Mouse (Mus musculus): ENCODE results near the gene Inhbc. TPM values are rescaled to one million over a fixed set of nuclear protein-coding genes. Genes with fewer than 3 reads are reported as not detected.
A peak's percentile ranks its signal among the peaks of the same experiment; 100 is the strongest.
"Not testable (repeated sequence)": the region's sequence is repeated elsewhere in the genome, so short reads cannot be mapped to it uniquely, and the experiment has no call there.

Gene Inhbc
- polyA plus RNA-seq, 1 experiment from 2014 or later = not detected

DNA sequence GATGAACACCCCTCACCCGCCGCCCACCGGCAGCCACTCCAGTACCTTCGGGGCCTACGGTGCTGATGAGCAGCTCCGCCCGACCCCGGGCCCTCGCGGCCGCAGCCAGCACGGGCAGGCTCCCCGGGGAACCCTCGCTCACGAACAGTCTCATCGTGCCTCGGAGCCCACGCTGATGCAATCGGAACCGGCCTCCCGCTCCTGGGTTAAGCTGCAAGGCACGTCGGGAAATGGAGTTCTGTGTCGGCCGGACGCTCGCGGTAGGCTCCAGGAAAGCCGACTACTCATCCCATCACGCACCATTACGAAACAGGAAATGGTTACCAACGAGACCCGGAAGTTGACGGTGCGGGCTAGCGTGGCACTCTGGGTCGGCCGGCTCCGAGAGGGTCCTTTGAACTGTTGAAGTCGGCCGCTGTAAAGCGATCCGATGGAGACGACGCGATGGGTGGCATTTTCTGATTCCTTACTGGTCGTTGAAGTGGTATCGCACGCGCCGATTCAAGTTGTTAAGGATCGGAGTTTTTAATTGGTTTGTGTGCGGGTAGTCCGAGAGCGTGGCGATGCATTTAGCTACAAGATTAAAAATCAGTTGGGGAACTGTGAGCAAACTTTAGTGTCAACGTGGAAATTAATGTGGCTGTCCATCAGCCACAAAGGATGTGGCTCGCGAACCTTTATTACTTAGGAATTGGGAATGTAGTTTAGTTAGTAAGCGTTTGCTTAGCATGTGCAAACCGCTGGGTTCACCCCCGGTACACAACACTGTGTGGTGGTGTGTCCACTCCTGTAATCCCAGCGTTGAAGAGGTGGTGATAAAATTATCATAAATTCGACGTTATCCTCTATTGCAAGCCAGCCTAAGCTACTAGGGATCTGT, 58.5 kb downstream of the Inhbc start, which contains the start of gene Mars:
TSS of gene Mars (minus strand) at position 311 of the 880 bp plus-strand sequence.
- Histone ChIP-seq H3K4me1 (ENCODE audit: control insufficient read depth in 2 of 2, insufficient read depth in 2 of 2, low read length in 2 of 2) (peaks cover 2 to 7% of the 10 kb centered on the region in 2 experiments; a peak in 3 of 4 replicates), H3K4me2 (ENCODE audit: low read length) (peak within 1 kb of the TSS; percentile 82), H3K9me3 (ENCODE audit: control insufficient read depth, low read length) (no peaks in the 10 kb centered on the region), H3K27me3 (ENCODE audit: control insufficient read depth, insufficient read depth, low read length) (no peaks in the 10 kb centered on the region), H3K36me3 (ENCODE audit: control insufficient read depth, insufficient read depth, low read length) (peaks cover 24% of the 10 kb centered on the region), H3K4me3 (ENCODE audit: control insufficient read depth in 1 of 2, insufficient read depth in 1 of 2, low read depth in 1 of 2, low read length in 2 of 2) (peak within 1 kb of the TSS; percentile 74 to 90), H3K9ac (ENCODE audit: low read length) (peak within 1 kb of the TSS; percentile 82), H3K27ac (replicated peaks in 1 of 2; ENCODE audit: control insufficient read depth in 1 of 2, insufficient read depth in 1 of 2, low read depth in 2 of 2, low read length in 2 of 2) (peak within 1 kb of the TSS; percentile 70 to 79)
- under 1% methylated on average over 65 of the region's 65 CpGs for WGBS
- peak; percentile 93 for ATAC-seq (ENCODE audit: insufficient number of reproducible peaks, insufficient read depth, low FRiP score, low read depth)

DNA sequence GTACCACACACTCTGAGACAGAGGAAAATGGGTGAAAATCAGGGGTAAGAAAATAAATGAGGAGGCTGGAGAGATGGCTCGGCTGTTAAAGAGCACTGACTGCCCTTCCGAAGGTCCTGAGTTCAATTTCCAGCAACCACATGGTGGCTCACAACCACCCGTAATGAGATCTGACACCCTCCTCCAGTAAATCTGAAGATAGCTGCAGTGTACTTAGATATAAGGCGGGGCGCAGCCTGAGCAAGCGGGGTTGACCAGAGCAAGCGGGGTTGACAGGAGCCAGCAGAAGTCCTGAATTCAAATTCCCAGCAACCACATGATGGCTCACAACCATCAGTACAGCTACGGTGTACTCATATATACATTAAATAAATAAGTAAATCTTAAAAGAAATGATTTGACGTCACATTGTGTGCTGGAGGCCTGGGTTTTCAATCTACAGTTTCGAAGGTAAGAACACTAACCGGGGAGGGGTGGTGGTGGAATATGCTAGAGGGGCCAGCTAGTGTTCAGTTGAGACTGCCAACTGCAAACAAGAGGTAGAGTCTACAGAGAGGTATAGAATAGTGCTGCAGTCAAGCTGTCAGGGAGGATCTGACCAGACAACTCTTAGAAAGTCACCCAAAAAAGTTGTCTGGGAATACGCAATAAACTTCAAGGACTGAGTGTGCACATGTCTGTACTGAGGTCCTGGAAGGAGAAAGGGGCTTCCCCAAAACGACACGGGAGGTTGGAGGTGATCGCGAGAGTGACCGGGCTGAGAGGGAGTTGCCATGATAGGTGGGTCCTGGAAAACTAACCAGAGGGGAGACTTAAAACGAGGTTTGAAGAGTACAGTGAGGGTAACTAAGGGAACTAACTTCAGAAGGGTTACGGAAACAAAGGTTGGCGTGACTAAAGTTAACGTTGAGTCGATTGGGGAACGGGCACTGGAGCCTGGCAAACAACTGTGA, 59.4 kb downstream of the Inhbc start:
- Histone ChIP-seq H3K27me3 (ENCODE audit: control insufficient read depth, insufficient read depth, low read length) (no peaks in the 10 kb centered on the region), H3K4me2 (ENCODE audit: low read length) (peak overlapping the region; percentile 82), H3K4me3 (ENCODE audit: control insufficient read depth in 1 of 2, insufficient read depth in 1 of 2, low read depth in 1 of 2, low read length in 2 of 2) (peak overlapping the region; percentile 74 to 90), H3K9me3 (ENCODE audit: control insufficient read depth, low read length) (no peaks in the 10 kb centered on the region), H3K27ac (replicated peaks in 1 of 2; ENCODE audit: control insufficient read depth in 1 of 2, insufficient read depth in 1 of 2, low read depth in 2 of 2, low read length in 2 of 2) (peak overlapping the region; percentile 6 to 64; a peak in 3 of 4 replicates), H3K9ac (ENCODE audit: low read length) (peak overlapping the region; percentile 82), H3K4me1 (ENCODE audit: control insufficient read depth in 2 of 2, insufficient read depth in 2 of 2, low read length in 2 of 2) (peaks cover 2 to 7% of the 10 kb centered on the region in 2 experiments; a peak in 3 of 4 replicates), H3K36me3 (ENCODE audit: control insufficient read depth, insufficient read depth, low read length) (peaks cover 33% of the 10 kb centered on the region)
- 34% methylated on average over 23 of the region's 23 CpGs for WGBS
- peak; percentile 25; the same call in 1 of the 2 replicates for ATAC-seq (ENCODE audit: insufficient number of reproducible peaks, insufficient read depth, low FRiP score, low read depth)

DNA sequence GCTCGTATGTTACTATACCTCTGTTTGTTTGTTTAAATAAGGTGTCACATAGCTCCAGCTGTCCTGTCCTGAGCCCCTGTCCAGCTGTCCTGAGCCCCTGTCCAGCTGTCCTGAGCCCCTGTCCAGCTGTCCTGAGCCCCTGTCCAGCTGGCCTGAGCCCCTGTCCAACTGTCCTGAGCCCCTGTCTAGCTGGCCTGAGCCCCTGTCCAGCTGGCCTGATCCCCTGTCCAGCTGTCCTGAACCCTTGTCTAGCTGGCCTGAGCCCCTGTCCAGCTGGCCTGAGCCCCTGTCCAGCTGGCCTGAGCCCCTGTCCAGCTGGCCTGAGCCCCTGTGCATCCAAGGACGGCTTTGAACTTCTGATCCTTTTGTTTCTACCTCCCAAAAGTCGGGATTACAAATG, 61.1 kb downstream of the Inhbc start:
- 88% methylated on average over 3 of the region's 3 CpGs for WGBS
- ATAC-seq (ENCODE audit: insufficient number of reproducible peaks, insufficient read depth, low FRiP score, low read depth) = not testable (repeated sequence)
- H3K36me3 ChIP-seq (ENCODE audit: control insufficient read depth, insufficient read depth, low read length) = peaks cover 49% of the 10 kb centered on the region

More for the DNA sequence above, 61.1 kb downstream of the Inhbc start:
- not testable (repeated sequence) for H3K4me3 ChIP-seq (ENCODE audit: control insufficient read depth in 1 of 2, insufficient read depth in 1 of 2, low read depth in 1 of 2, low read length in 2 of 2); H3K9me3 ChIP-seq (ENCODE audit: control insufficient read depth, low read length); H3K4me2 ChIP-seq (ENCODE audit: low read length); H3K27me3 ChIP-seq (ENCODE audit: control insufficient read depth, insufficient read depth, low read length); H3K9ac ChIP-seq (ENCODE audit: low read length); H3K27ac ChIP-seq (replicated peaks in 1 of 2; ENCODE audit: control insufficient read depth in 1 of 2, insufficient read depth in 1 of 2, low read depth in 2 of 2, low read length in 2 of 2); H3K4me1 ChIP-seq (ENCODE audit: control insufficient read depth in 2 of 2, insufficient read depth in 2 of 2, low read length in 2 of 2)

Other genes starting within 250 kb of the Inhbc start
- 27.7 and 28.3 TPM in 2 replicates for gene Os9, start 249.3 kb downstream of the Inhbc start, polyA plus RNA-seq (2014; fragmentation: Nextera tagmentation; extraction: Ambion mirVana)
- gene B4galnt1, start 205.2 kb downstream of the Inhbc start, polyA plus RNA-seq (2014; fragmentation: Nextera tagmentation; extraction: Ambion mirVana) = 1.5 and 2.0 TPM in 2 replicates
- 17.4 and 19.3 TPM in 2 replicates for gene Slc26a10, start 189.8 kb downstream of the Inhbc start, polyA plus RNA-seq (2014; fragmentation: Nextera tagmentation; extraction: Ambion mirVana)
- gene Arhgef25, start 180.3 kb downstream of the Inhbc start, polyA plus RNA-seq (2014; fragmentation: Nextera tagmentation; extraction: Ambion mirVana) = 18.2 and 22.8 TPM in 2 replicates
- 73.3 and 75.7 TPM in 2 replicates for gene Dtx3, start 174.7 kb downstream of the Inhbc start, polyA plus RNA-seq (2014; fragmentation: Nextera tagmentation; extraction: Ambion mirVana)
- gene Pip4k2c, start 158.8 kb downstream of the Inhbc start, polyA plus RNA-seq (2014; fragmentation: Nextera tagmentation; extraction: Ambion mirVana) = 17.6 and 22.8 TPM in 2 replicates
- gene Kif5a, start 107.1 kb downstream of the Inhbc start, polyA plus RNA-seq (2014; fragmentation: Nextera tagmentation; extraction: Ambion mirVana) = 0.42 and 1.2 TPM in 2 replicates
- 126 and 137 TPM in 2 replicates for gene Dctn2, start 104.1 kb downstream of the Inhbc start, polyA plus RNA-seq (2014; fragmentation: Nextera tagmentation; extraction: Ambion mirVana)
- 13.8 and 16.1 TPM in 2 replicates for gene Mbd6, start 81.4 kb downstream of the Inhbc start, polyA plus RNA-seq (2014; fragmentation: Nextera tagmentation; extraction: Ambion mirVana)
- 76.1 and 76.2 TPM in 2 replicates for gene Mars, start 58.6 kb downstream of the Inhbc start, polyA plus RNA-seq (2014; fragmentation: Nextera tagmentation; extraction: Ambion mirVana)
- gene Arhgap9, start 48.5 kb downstream of the Inhbc start, polyA plus RNA-seq (2014; fragmentation: Nextera tagmentation; extraction: Ambion mirVana) = 1.3 and 2.4 TPM in 2 replicates
- gene Gli1, start 28.5 kb downstream of the Inhbc start, polyA plus RNA-seq (2014; fragmentation: Nextera tagmentation; extraction: Ambion mirVana) = 0.07 and 0.36 TPM in 2 replicates
- gene Inhbe, start 16.0 kb downstream of the Inhbc start, polyA plus RNA-seq (2014; fragmentation: Nextera tagmentation; extraction: Ambion mirVana) = not detected in 2 replicates
- 32.8 and 36.3 TPM in 2 replicates for gene R3hdm2, start 9.9 kb upstream of the Inhbc start, polyA plus RNA-seq (2014; fragmentation: Nextera tagmentation; extraction: Ambion mirVana)
- 0.31 TPM in 1 of 2 replicates, not detected in the other for gene Stac3, start 131.3 kb upstream of the Inhbc start, polyA plus RNA-seq (2014; fragmentation: Nextera tagmentation; extraction: Ambion mirVana)
- gene Ndufa4l2, start 144.5 kb upstream of the Inhbc start, polyA plus RNA-seq (2014; fragmentation: Nextera tagmentation; extraction: Ambion mirVana) = 31.2 and 34.2 TPM in 2 replicates
- gene Shmt2, start 152.0 kb upstream of the Inhbc start, polyA plus RNA-seq (2014; fragmentation: Nextera tagmentation; extraction: Ambion mirVana) = 71.7 and 73.0 TPM in 2 replicates
- 0.70 and 0.81 TPM in 2 replicates for gene Nxph4, start 164.1 kb upstream of the Inhbc start, polyA plus RNA-seq (2014; fragmentation: Nextera tagmentation; extraction: Ambion mirVana)

Measured in heart, embryonic 14.5 days (tissue).